Mouse (Mus musculus): Measurements from ENCODE around the gene Pigs. TPM values are rescaled to one million over a fixed set of nuclear protein-coding genes. Genes with fewer than 3 reads are reported as not detected.

Pigs gene
- polyA plus RNA-seq, 1 experiment from 2014 or later = 84.9 TPM

GRCm38 (mm10) chr11:78313662-78314061, 14.6 kb upstream of the Pigs start:
- no peak overlapping the region for H3K4me3 ChIP-seq (replicated peaks)
- ATAC-seq (ENCODE audit: insufficient number of reproducible peaks, low FRiP score, low TSS enrichment, low read depth) = no peak
- H3K36me3 ChIP-seq = peaks cover 76% of the 10 kb centered on the region
- no peaks in the 10 kb centered on the region for H3K27me3 ChIP-seq
- no peak overlapping the region for H3K4me2 ChIP-seq (replicated peaks)
- no peaks in the 10 kb centered on the region for H3K4me1 ChIP-seq
- H3K9me3 ChIP-seq (replicated peaks) = no peaks in the 10 kb centered on the region
- no peak overlapping the region for H3K9ac ChIP-seq
- 92% methylated on average over 2 of the region's 2 CpGs for WGBS
- H3K27ac ChIP-seq (replicated peaks) = no peak overlapping the region

GRCm38 (mm10) chr11:78318411-78318810, 9.8 kb upstream of the Pigs start:
- H3K9ac ChIP-seq = no peak overlapping the region
- no peaks in the 10 kb centered on the region for H3K9me3 ChIP-seq (replicated peaks)
- H3K27ac ChIP-seq (replicated peaks) = no peak overlapping the region
- no peaks in the 10 kb centered on the region for H3K27me3 ChIP-seq
- WGBS = 88% methylated on average over 2 of the region's 2 CpGs
- H3K4me2 ChIP-seq (replicated peaks) = no peak overlapping the region
- no peak overlapping the region for H3K4me3 ChIP-seq (replicated peaks)
- H3K4me1 ChIP-seq = peaks cover 18% of the 10 kb centered on the region
- peaks cover 78% of the 10 kb centered on the region for H3K36me3 ChIP-seq
- ATAC-seq (ENCODE audit: insufficient number of reproducible peaks, low FRiP score, low TSS enrichment, low read depth) = no peak

GRCm38 (mm10) chr11:78322076-78322831, 6.0 kb upstream of the Pigs start:
- Histone ChIP-seq H3K4me1 (peaks cover 22% of the 10 kb centered on the region), H3K9me3 (replicated peaks) (no peaks in the 10 kb centered on the region), H3K27me3 (no peaks in the 10 kb centered on the region), H3K4me2 (replicated peaks) (peak overlapping the region; percentile 45), H3K4me3 (replicated peaks) (peak overlapping the region; percentile 29), H3K27ac (replicated peaks) (0 out of 2 replicates have a peak overlapping the region, but pooled peaks have one; percentile 58), H3K9ac (no peak overlapping the region), H3K36me3 (peaks cover 43% of the 10 kb centered on the region)
- 22% methylated on average over 2 of the region's 2 CpGs for WGBS
- ATAC-seq (ENCODE audit: insufficient number of reproducible peaks, low FRiP score, low TSS enrichment, low read depth) = 0 out of 2 replicates have a peak, but pooled peaks have one; percentile 8

- peaks cover 36% of the 10 kb centered on the region for H3K36me3 ChIP-seq
- peak within 1 kb of the TSS; percentile 29 for H3K4me3 ChIP-seq (replicated peaks)
- peak within 1 kb of the TSS; percentile 58 for H3K27ac ChIP-seq (replicated peaks)
- ATAC-seq (ENCODE audit: insufficient number of reproducible peaks, low FRiP score, low TSS enrichment, low read depth) = peak; percentile 93
- H3K9me3 ChIP-seq (replicated peaks) = no peaks in the 10 kb centered on the region
- WGBS = 6% methylated on average over 15 of the region's 15 CpGs
- no peaks in the 10 kb centered on the region for H3K27me3 ChIP-seq
- H3K4me2 ChIP-seq (replicated peaks) = peak within 1 kb of the TSS; percentile 45
- no peak within 1 kb of the TSS for H3K9ac ChIP-seq
- peaks cover 22% of the 10 kb centered on the region for H3K4me1 ChIP-seq
Observed at GRCm38 (mm10) chr11:78322860-78323259, 5.4 kb upstream of the Pigs start, which contains the start of gene Aldoc. TSS of gene Aldoc (plus strand) at chr11:78322968.

- H3K9me3 ChIP-seq (replicated peaks) = no peaks in the 10 kb centered on the region
- no peak overlapping the region for H3K9ac ChIP-seq
- no peak overlapping the region for H3K4me2 ChIP-seq (replicated peaks)
- whole genome bisulfite sequencing = 89% methylated on average over 15 of the region's 15 CpGs
- H3K4me3 ChIP-seq (replicated peaks) = no peak overlapping the region
- no peak overlapping the region for H3K27ac ChIP-seq (replicated peaks)
- no peak for ATAC-seq (ENCODE audit: insufficient number of reproducible peaks, low FRiP score, low TSS enrichment, low read depth)
- no peaks in the 10 kb centered on the region for H3K27me3 ChIP-seq
- H3K4me1 ChIP-seq = peaks cover 27% of the 10 kb centered on the region
- H3K36me3 ChIP-seq = peaks cover 23% of the 10 kb centered on the region
Observed at GRCm38 (mm10) chr11:78324000-78324785, 4.0 kb upstream of the Pigs start.

GRCm38 (mm10) chr11:78324965-78325364, 3.2 kb upstream of the Pigs start:
- H3K27me3 ChIP-seq = no peaks in the 10 kb centered on the region
- 92% methylated on average over 12 of the region's 12 CpGs for WGBS
- H3K4me1 ChIP-seq = peaks cover 29% of the 10 kb centered on the region
- H3K9me3 ChIP-seq (replicated peaks) = no peaks in the 10 kb centered on the region
- no peak overlapping the region for H3K4me2 ChIP-seq (replicated peaks)
- H3K27ac ChIP-seq (replicated peaks) = no peak overlapping the region
- no peak overlapping the region for H3K9ac ChIP-seq
- no peak overlapping the region for H3K4me3 ChIP-seq (replicated peaks)
- ATAC-seq (ENCODE audit: insufficient number of reproducible peaks, low FRiP score, low TSS enrichment, low read depth) = no peak
- H3K36me3 ChIP-seq = peaks cover 19% of the 10 kb centered on the region

- Histone ChIP-seq H3K27me3 (no peaks in the 10 kb centered on the region), H3K9me3 (replicated peaks) (no peaks in the 10 kb centered on the region), H3K4me1 (peaks cover 24% of the 10 kb centered on the region), H3K4me3 (replicated peaks) (no peak overlapping the region), H3K36me3 (no peaks in the 10 kb centered on the region; the same call in 1 of the 2 replicates), H3K4me2 (replicated peaks) (no peak overlapping the region), H3K27ac (replicated peaks) (no peak overlapping the region), H3K9ac (no peak overlapping the region)
- WGBS = 87% methylated on average over 4 of the region's 4 CpGs
- no peak for ATAC-seq (ENCODE audit: insufficient number of reproducible peaks, low FRiP score, low TSS enrichment, low read depth)
Observed at GRCm38 (mm10) chr11:78327215-78327614, 1.0 kb upstream of the Pigs start.

- WGBS = under 1% methylated on average over 41 of the region's 41 CpGs
- peaks cover 11% of the 10 kb centered on the region for H3K36me3 ChIP-seq
- no peaks in the 10 kb centered on the region for H3K9me3 ChIP-seq (replicated peaks)
- peak overlapping the region; percentile 92 for H3K4me3 ChIP-seq (replicated peaks)
- peaks cover 10% of the 10 kb centered on the region for H3K4me1 ChIP-seq
- peak; percentile 72 for ATAC-seq (ENCODE audit: insufficient number of reproducible peaks, low FRiP score, low TSS enrichment, low read depth)
- H3K4me2 ChIP-seq (replicated peaks) = peak overlapping the region; percentile 85
- peak overlapping the region; percentile 71 for H3K9ac ChIP-seq
- H3K27ac ChIP-seq (replicated peaks) = 0 out of 2 replicates have a peak overlapping the region, but pooled peaks have one; percentile 72
- no peaks in the 10 kb centered on the region for H3K27me3 ChIP-seq
Observed at GRCm38 (mm10) chr11:78328512-78329056, 369 bp downstream of the Pigs start.

GRCm38 (mm10) chr11:78332676-78333075, 4.5 kb downstream of the Pigs start:
- Histone ChIP-seq H3K4me1 (peaks cover 8% of the 10 kb centered on the region), H3K4me2 (replicated peaks) (no peak overlapping the region), H3K36me3 (peaks cover 47% of the 10 kb centered on the region), H3K9ac (no peak overlapping the region), H3K27ac (replicated peaks) (no peak overlapping the region), H3K4me3 (replicated peaks) (no peak overlapping the region), H3K27me3 (no peaks in the 10 kb centered on the region), H3K9me3 (replicated peaks) (no peaks in the 10 kb centered on the region)
- 95% methylated on average over 12 of the region's 12 CpGs for WGBS
- no peak for ATAC-seq (ENCODE audit: insufficient number of reproducible peaks, low FRiP score, low TSS enrichment, low read depth)

- H3K9me3 ChIP-seq (replicated peaks) = no peaks in the 10 kb centered on the region
- no peak overlapping the region for H3K9ac ChIP-seq
- H3K4me1 ChIP-seq = peaks cover 4% of the 10 kb centered on the region
- H3K4me2 ChIP-seq (replicated peaks) = no peak overlapping the region
- peaks cover 53% of the 10 kb centered on the region for H3K36me3 ChIP-seq
- no peaks in the 10 kb centered on the region for H3K27me3 ChIP-seq
- H3K27ac ChIP-seq (replicated peaks) = no peak overlapping the region
- ATAC-seq (ENCODE audit: insufficient number of reproducible peaks, low FRiP score, low TSS enrichment, low read depth) = no peak
- H3K4me3 ChIP-seq (replicated peaks) = no peak overlapping the region
- WGBS = 89% methylated on average over 5 of the region's 5 CpGs
Observed at GRCm38 (mm10) chr11:78333992-78334391, 5.8 kb downstream of the Pigs start.

GRCm38 (mm10) chr11:78337040-78337439, 8.8 kb downstream of the Pigs start:
- no peaks in the 10 kb centered on the region for H3K27me3 ChIP-seq
- H3K36me3 ChIP-seq = peaks cover 75% of the 10 kb centered on the region
- WGBS = 92% methylated on average over 8 of the region's 8 CpGs
- H3K9ac ChIP-seq = no peak overlapping the region
- no peak overlapping the region for H3K27ac ChIP-seq (replicated peaks)
- ATAC-seq (ENCODE audit: insufficient number of reproducible peaks, low FRiP score, low TSS enrichment, low read depth) = no peak
- H3K4me2 ChIP-seq (replicated peaks) = no peak overlapping the region
- H3K9me3 ChIP-seq (replicated peaks) = no peaks in the 10 kb centered on the region
- H3K4me1 ChIP-seq = no peaks in the 10 kb centered on the region
- H3K4me3 ChIP-seq (replicated peaks) = no peak overlapping the region

Measured in embryonic facial prominence, embryonic 15.5 days (tissue).